Mouse (Mus musculus): ENCODE results near the gene Ttc30a1. TPM values are rescaled to one million over a fixed set of nuclear protein-coding genes. Genes with fewer than 3 reads are reported as not detected.
A peak's percentile ranks its signal among the peaks of the same experiment; 100 is the strongest.
"Not testable (repeated sequence)": the region's sequence is repeated elsewhere in the genome, so short reads cannot be mapped to it uniquely, and the experiment has no call there.

Gene Ttc30a1
- polyA plus RNA-seq, 1 experiment from 2014 or later = 10.1 TPM

DNA sequence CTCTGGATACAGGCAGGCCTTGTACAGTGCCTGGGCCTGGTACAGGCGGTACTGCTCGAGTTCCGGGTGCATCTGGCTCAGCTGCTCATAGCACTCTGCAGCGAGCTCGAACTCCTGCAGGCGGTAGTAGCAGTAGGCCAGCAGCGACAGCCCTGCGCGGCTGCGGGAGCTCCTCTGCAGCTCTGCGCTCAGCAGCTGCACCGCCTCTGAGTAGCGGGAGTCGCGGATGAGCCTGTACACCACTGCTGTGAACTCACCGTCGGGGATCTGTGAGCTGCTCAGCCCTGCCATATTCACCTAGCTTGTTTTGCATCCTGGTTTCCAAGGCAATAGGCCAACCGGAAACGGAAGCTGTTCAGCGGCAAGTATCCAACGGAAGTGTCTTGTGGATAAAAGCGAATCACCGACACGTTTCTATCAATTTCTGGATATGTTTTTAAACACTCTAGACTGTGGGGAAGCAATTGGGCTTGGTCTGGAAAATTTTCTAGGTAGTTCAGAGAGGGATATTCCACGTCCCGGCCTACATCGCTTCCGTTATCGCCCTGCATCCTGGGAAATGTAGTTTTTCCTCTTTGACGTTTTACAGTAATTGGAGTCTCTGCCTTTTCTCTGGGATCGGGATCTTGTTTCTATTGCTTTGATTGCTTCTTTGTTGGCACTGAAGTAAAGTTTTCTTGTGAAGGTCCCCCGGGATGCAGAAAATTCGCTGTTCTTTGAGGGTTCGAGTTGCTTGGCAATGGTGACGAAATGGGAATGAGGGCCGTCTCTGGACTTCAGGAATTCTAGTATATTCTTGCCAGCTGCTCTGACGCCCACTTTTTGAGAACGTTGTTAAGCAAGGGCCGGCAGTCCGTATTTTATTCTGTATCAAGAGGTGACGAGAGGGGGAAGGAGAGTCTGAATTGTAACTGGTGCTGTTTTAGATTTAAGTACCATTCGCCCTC lies 43.4 kb downstream of the Ttc30a1 start, which contains the start of gene Ttc30b:
Gene Ttc30b, minus strand, starts transcription at position 469 of the 947 bp plus-strand sequence.
- Histone ChIP-seq H3K27ac (peak within 1 kb of the TSS; percentile 93), H3K4me3 (peak within 1 kb of the TSS; percentile 63), H3K9me3 (replicated peaks) (no peaks in the 10 kb centered on the region), H3K27me3 (ENCODE audit: low read depth, poor library complexity, severe bottlenecking) (0 out of 2 replicates have a peak, but pooled peaks cover 3% of the 10 kb centered on the region), H3K36me3 (no peaks in the 10 kb centered on the region), H3K4me1 (peaks cover 19% of the 10 kb centered on the region)
- peak; percentile 87 for DNase-seq (ENCODE audit: low spot score)
- WGBS = 4% methylated on average over 42 of the region's 42 CpGs

- not testable (repeated sequence) for H3K9me3 ChIP-seq (replicated peaks); H3K36me3 ChIP-seq; H3K27me3 ChIP-seq (ENCODE audit: low read depth, poor library complexity, severe bottlenecking); DNase-seq (ENCODE audit: low spot score)
- Histone ChIP-seq H3K4me3 (peak overlapping the region; percentile 63), H3K27ac (peak overlapping the region; percentile 93), H3K4me1 (peaks cover 27% of the 10 kb centered on the region)
- 68% methylated on average over 16 of the region's 17 CpGs for WGBS
Observed at GRCm38 (mm10) chr2:75937520-75938116, 44.1 kb downstream of the Ttc30a1 start.

DNA sequence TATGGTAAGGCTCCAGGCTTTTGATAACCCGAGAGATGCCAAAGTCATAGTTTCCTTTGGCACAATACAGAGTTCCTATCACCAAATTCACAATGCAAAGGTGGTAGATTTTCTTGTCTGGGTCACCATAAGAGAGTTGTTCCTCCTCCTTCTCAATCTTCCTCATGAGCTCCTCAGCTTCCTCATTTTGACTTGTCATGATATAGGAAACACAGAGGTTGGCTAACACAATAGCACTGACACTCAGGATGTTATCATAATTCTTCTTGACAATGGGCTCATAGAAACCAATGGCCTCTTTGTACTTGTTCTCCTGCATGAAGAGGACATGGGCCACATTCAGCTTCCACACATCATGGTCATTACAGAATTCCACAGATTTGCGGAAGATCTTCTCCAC lies 45.1 kb downstream of the Ttc30a1 start:
- H3K4me3 ChIP-seq; H3K36me3 ChIP-seq; H3K27me3 ChIP-seq (ENCODE audit: low read depth, poor library complexity, severe bottlenecking); DNase-seq (ENCODE audit: low spot score); H3K27ac ChIP-seq; H3K9me3 ChIP-seq (replicated peaks): not testable (repeated sequence)
- WGBS = 96% methylated on average over 2 of the region's 2 CpGs
- H3K4me1 ChIP-seq = peaks cover 31% of the 10 kb centered on the region

DNA sequence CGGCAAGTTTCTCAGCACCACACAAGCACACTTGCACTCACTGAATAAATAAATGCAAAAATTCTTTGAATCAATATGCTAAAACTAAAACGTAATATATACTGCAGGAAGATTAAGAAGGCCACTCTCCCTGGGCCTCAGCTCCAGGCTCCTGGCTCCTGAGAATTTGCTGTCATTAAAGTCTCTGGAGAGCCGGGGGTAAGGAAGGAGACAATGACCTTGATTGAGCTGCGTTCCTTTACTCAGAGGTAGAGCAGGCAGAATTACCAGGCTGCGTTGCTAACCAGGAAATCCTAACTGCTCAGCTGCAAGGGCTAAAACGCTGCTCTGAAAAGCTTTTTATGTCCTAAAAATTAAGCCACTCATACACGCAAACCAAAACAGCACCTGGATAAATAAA lies 48.2 kb downstream of the Ttc30a1 start:
- peaks cover 28% of the 10 kb centered on the region for H3K4me1 ChIP-seq
- H3K4me3 ChIP-seq = no peak overlapping the region
- H3K27me3 ChIP-seq (ENCODE audit: low read depth, poor library complexity, severe bottlenecking) = no peaks in the 10 kb centered on the region
- H3K9me3 ChIP-seq (replicated peaks) = no peaks in the 10 kb centered on the region
- DNase-seq (ENCODE audit: low spot score) = no peak
- H3K27ac ChIP-seq = peak overlapping the region; percentile 12; the same call in 1 of the 2 replicates
- 62% methylated on average over 7 of the region's 7 CpGs for WGBS
- H3K36me3 ChIP-seq = peaks cover 8% of the 10 kb centered on the region

- DNase-seq (ENCODE audit: low spot score) = no peak
- no peak overlapping the region for H3K27ac ChIP-seq
- no peaks in the 10 kb centered on the region for H3K27me3 ChIP-seq (ENCODE audit: low read depth, poor library complexity, severe bottlenecking)
- no peaks in the 10 kb centered on the region for H3K9me3 ChIP-seq (replicated peaks)
- peaks cover 24% of the 10 kb centered on the region for H3K36me3 ChIP-seq
- H3K4me1 ChIP-seq = peaks cover 24% of the 10 kb centered on the region; the same call in 1 of the 2 replicates
- no peak overlapping the region for H3K4me3 ChIP-seq
- WGBS = 93% methylated on average over 2 of the region's 2 CpGs
Observed at GRCm38 (mm10) chr2:75930941-75931340, 50.8 kb downstream of the Ttc30a1 start.

- 94% methylated on average over 6 of the region's 6 CpGs for WGBS
- H3K27me3 ChIP-seq (ENCODE audit: low read depth, poor library complexity, severe bottlenecking) = no peaks in the 10 kb centered on the region
- peaks cover 24% of the 10 kb centered on the region; the same call in 1 of the 2 replicates for H3K4me1 ChIP-seq
- H3K9me3 ChIP-seq (replicated peaks) = no peaks in the 10 kb centered on the region
- peaks cover 24% of the 10 kb centered on the region for H3K36me3 ChIP-seq
- H3K27ac ChIP-seq = peak overlapping the region; percentile 37; the same call in 1 of the 2 replicates
- no peak overlapping the region for H3K4me3 ChIP-seq
- no peak for DNase-seq (ENCODE audit: low spot score)
Observed at GRCm38 (mm10) chr2:75929786-75930444, 51.9 kb downstream of the Ttc30a1 start.

DNA sequence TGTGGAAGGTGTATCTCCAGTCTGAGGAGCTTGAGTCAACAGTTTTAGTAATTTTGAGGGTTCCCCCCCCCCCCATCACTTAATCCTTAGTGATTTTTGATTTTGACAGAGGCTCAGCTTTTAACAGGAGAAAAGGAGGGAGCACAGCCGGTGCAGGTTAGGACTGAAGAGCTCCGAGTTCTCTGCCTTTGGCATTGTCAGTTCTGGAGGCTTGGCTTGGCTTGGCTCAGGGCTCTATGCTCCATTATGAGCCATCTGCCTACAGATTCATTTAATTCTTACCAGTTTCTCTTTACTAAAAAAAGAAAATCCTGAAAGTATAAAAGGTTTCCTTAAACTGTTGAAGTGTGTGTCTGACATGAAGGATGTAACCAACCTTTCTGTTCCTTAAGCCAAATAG lies 52.6 kb downstream of the Ttc30a1 start:
- 95% methylated on average over 2 of the region's 2 CpGs for WGBS
- no peak for DNase-seq (ENCODE audit: low spot score)
- H3K36me3 ChIP-seq = peaks cover 24% of the 10 kb centered on the region

More for the DNA sequence above, 52.6 kb downstream of the Ttc30a1 start:
- no peak overlapping the region for H3K4me3 ChIP-seq
- no peak overlapping the region for H3K27ac ChIP-seq
- H3K4me1 ChIP-seq = peaks cover 30% of the 10 kb centered on the region
- H3K9me3 ChIP-seq (replicated peaks) = no peaks in the 10 kb centered on the region
- no peaks in the 10 kb centered on the region for H3K27me3 ChIP-seq (ENCODE audit: low read depth, poor library complexity, severe bottlenecking)

Other genes with a start within 250 kb of the Ttc30a1 start
- gene Agps, start 149.8 kb downstream of the Ttc30a1 start, polyA plus RNA-seq (2016; fragmentation: Nextera tagmentation; extraction: Ambion mirVana) = 44.5 and 46.6 TPM in 2 replicates
- gene Ttc30b, start 43.4 kb downstream of the Ttc30a1 start, polyA plus RNA-seq (2016; fragmentation: Nextera tagmentation; extraction: Ambion mirVana) = 4.1 and 6.0 TPM in 2 replicates
- 0.11 and 0.85 TPM in 2 replicates for gene Ttc30a2, start 3.8 kb downstream of the Ttc30a1 start, polyA plus RNA-seq (2016; fragmentation: Nextera tagmentation; extraction: Ambion mirVana)